Mouse (Mus musculus): ENCODE data around the gene Trappc4.

- TF ChIP-seq CTCF (IDR thresholded peaks at IDR 0.05; ENCODE audit: low read depth, low read length) (no peak), GATA2 (IDR thresholded peaks at IDR 0.05; ENCODE audit: borderline replicate concordance, low read depth, low read length) (no peak), POLR2AphosphoS5 (IDR thresholded peaks at IDR 0.05; ENCODE audit: insufficient replicate concordance, low read depth, low read length) (no peak), TAL1 (conservative IDR thresholded peaks at IDR 0.05; ENCODE audit: low read depth, low read length) (no peak), GATA1 (IDR thresholded peaks at IDR 0.05; ENCODE audit: borderline replicate concordance, low read length) (no peak)
These were observed 5.4 kb upstream of the Trappc4 start for GRCm38 (mm10) chr9:44412781-44413180.

Measured in G1E (cell line).